Mouse (Mus musculus): ENCODE measurements around the gene Fancd2.
A peak's percentile ranks its signal among the peaks of the same experiment; 100 is the strongest.

Gene Fancd2

GRCm38 (mm10) chr6:113530932-113531839 lies at the start of gene Fancd2, which contains the start of gene Emc3:
Fancd2 (plus strand) TSS chr6:113531682.
Emc3 (minus strand) TSS chr6:113531652.
- peak; percentile 79 for DNase-seq (ENCODE audit: low spot score)

GRCm38 (mm10) chr6:113482477-113483099 lies 48.9 kb upstream of the Fancd2 start:
- no peak for DNase-seq (ENCODE audit: low spot score)

GRCm38 (mm10) chr6:113483100-113483615 lies 48.3 kb upstream of the Fancd2 start, which contains the start of gene Creld1:
Creld1 (plus strand) TSS chr6:113483297.
- peak; percentile 88 for DNase-seq (ENCODE audit: low spot score)

DNA sequence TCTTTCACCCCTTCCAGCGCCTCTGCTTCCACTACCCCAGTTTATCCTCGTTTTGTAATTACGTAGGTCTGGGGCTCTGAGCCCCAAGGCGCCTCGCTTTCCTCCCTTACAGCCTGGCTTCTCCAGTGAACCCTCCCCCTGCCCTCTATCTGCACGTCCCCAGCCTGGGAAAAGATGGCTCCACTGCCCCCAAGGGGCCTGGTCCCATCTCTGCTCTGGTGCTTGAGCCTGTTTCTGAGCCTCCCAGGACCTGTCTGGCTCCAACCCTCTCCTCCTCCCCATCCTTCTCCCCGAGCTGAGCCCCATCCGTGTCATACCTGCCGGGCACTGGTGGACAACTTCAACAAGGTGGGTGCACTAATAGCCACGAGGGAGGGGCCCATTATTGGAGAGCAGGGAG lies 47.8 kb upstream of the Fancd2 start:
- DNase-seq (ENCODE audit: low spot score): no peak

GRCm38 (mm10) chr6:113487125-113487576 lies 44.3 kb upstream of the Fancd2 start:
- no peak for DNase-seq (ENCODE audit: low spot score)

DNA sequence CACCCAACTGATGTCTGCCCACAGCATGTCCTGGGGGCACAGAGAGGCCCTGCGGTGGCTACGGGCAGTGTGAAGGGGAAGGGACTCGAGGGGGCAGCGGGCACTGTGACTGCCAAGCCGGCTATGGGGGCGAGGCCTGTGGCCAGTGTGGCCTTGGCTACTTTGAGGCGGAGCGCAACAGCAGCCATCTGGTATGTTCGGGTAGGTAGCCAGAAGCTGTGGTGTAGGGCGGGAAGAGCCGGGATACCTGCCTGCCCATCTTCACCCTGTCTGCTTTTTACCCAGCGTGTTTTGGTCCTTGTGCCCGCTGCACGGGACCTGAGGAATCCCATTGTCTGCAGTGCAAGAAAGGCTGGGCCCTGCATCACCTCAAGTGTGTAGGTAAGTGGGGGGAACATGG lies 42.1 kb upstream of the Fancd2 start:
- no peak for DNase-seq (ENCODE audit: low spot score)

DNA sequence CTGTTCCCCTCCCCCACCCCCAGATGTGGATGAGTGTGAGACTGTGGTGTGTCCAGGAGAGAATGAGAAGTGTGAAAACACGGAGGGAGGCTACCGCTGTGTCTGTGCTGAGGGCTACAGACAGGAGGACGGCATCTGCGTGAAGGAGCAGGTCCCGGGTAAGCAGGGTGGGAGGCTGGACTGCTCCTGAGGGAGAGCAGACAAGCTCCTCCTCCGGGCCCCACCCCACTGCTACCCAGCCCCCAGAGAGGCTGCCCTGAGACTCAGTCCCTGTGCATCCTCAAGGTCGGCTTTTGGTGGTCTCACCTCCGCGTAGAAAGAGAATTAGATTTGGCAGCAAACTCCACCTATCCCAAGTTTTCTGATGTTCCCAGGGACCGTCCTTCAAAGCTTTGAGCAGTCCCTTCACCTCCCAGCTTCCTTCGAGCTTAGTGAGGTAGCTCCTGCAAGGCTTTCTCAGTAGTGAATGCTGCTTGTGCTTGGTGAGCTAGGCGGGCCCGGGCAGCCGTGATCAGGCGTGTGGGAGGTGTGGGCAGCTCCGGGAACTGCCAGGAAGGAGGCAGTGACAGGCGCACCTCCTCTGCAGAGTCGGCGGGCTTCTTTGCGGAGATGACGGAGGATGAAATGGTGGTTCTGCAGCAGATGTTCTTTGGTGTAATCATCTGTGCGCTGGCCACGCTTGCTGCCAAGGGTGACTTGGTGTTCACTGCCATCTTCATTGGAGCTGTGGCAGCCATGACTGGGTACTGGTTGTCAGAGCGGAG lies 39.2 kb upstream of the Fancd2 start:
- DNase-seq (ENCODE audit: low spot score): peak; percentile 61

DNA sequence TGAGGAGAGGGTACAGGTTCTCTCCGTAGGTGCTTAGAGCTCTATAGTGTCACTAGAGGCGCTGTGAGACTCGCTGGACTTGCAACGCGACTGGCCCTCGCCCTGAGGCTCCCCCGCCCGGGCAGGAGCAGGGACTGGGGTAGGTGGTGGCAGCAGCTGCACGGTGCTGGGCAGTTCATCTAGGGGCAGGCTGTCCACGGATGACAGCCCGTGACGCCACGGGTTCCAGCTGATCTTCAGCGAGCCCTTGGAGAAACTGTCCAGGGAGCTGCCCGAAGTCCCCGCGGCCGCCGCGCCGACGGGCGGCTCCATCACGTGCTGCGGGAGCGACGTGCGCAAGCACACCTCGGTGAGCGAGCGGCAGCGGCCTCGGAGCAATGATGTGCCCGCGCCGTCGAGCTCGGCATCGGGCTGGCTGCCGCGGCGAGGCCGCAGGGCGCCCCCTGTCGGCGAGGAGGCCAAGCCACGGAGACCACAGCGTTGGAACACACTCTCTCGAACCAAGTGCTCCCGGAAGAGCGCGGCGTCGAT lies 37.2 kb upstream of the Fancd2 start:
- no peak for DNase-seq (ENCODE audit: low spot score)

GRCm38 (mm10) chr6:113495071-113495675 lies 36.3 kb upstream of the Fancd2 start:
- no peak for DNase-seq (ENCODE audit: low spot score)

- DNase-seq (ENCODE audit: low spot score): no peak
Measured at GRCm38 (mm10) chr6:113499346-113499745, 32.1 kb upstream of the Fancd2 start.

DNA sequence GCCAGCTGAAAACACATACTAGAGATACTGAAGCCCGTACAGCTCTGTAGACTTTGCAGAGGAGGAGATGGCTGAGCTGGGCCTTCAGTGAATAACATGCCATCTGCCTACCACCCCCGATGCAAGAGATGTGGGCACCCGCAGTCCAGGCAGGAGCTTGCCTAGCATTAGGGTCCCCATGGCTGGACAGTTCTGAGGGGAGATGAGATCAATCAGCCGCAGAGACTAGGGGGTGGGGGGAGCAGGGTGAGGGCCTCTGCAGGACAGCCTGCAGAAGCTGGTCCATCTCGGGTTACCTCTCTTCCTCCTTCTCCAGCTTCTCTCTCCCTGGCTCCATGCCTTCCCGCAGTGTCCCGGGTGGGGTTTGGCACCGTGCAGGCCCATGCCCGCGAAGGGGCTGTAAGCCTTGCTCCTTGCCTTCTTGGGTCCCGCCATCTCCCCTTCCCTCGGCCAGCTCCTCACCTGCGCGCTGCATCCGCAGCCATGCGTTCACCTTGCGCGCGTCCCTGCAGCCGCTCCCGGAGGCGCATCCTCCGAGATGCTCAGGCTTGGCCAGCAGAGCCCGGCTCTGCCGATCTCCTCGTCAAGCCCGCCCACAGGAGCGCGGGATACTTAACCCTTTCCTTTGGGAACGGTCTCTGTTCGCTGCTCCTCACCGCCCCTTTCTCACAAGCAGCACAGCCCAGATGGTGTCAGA lies 29.9 kb upstream of the Fancd2 start, which contains the start of gene Prrt3:
Gene Prrt3, minus strand, starts transcription at position 544 of the 697 bp plus-strand sequence.
- peak; percentile 72 for DNase-seq (ENCODE audit: low spot score)

- DNase-seq (ENCODE audit: low spot score): no peak
Measured at GRCm38 (mm10) chr6:113502801-113503200, 28.7 kb upstream of the Fancd2 start.

DNA sequence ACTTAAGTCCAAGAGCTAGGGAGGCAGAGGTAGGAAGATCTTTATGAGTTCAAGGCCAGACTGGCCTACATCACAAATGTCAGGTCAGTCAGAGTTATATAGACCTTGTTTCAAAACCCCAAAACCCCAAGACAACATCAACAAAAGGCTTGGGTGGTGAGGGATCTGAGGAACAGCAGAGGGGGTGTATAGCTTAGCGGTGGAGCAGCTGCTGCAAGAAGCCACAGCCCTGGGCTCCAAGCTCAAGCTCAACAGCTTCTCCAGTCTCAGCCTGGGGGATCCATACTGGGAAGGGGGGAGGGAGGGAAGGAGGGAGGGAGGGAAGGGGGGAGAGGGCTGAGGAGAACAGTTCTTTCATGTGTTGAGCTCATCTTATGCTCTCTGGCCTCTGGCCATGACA lies 25.8 kb upstream of the Fancd2 start:
- no peak for DNase-seq (ENCODE audit: low spot score)

DNA sequence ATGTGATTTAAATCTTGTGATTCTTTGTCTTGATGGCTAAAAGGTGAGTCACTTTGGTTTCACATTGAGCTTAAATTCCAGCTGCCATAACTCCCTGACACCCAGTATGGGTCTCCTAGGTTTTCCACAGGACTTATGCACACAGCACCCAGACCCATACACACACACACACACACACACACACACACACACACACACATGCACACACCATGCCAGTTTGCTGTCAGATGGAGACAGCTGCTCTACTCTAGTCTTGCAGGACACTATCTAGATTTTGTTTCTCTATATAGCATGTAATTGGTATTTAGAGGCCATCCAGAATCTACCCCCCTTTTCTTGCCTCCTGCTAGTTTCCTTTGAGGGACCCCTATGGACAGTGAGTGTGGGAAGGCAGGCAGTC lies 24.4 kb upstream of the Fancd2 start:
- DNase-seq (ENCODE audit: low spot score): no peak

DNA sequence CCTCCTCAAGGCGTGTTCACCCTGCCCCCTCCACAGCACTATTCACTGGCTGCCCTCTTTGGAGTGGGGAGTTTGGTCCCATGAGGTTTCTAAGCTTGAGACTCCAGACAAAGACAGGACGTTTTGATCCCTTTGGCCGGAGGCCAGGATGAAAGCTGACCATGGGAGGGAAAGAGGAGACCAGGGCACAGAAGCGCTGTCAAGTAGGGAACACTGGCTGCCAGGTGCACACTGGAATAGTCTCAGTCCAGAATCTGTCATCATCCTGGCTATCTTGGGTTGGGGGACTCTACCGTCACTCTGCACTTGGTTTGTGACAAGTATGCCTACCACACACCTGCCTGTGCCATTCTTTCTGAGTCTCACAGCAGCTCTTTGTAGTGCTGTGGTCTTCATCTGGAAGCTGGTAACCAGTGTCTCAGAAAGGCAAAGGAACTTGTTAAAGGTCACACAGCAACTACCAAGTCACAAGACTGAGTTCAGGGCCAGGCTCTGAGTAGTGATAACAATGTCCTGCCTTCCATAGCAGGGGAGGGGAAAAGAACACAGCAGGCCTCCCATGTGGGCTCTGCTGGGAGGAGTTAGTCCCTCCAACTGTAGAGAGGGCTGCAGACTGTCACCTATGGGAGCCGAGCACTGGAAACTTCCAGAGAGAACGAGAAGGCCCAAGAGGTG lies 23.1 kb upstream of the Fancd2 start:
- no peak for DNase-seq (ENCODE audit: low spot score)

DNA sequence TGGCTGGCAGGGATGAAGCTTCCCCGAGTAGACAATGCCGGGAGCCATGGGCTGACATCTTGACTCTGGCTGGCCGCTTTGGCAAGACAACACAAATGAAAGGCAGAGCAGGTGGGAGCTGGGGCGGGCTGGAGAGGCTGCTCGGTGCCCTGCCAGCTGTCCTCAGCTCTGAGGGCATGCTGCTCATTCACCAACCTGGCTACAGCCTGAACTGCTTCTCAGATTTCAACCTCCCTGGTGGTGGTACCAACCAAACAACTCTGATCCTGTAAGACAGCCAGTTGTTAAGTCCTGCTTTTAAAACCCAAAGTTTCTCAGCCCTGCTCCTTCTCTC lies 22.6 kb upstream of the Fancd2 start:
- no peak for DNase-seq (ENCODE audit: low spot score)

- no peak for DNase-seq (ENCODE audit: low spot score)
Measured at GRCm38 (mm10) chr6:113513944-113514343, 17.5 kb upstream of the Fancd2 start.

DNA sequence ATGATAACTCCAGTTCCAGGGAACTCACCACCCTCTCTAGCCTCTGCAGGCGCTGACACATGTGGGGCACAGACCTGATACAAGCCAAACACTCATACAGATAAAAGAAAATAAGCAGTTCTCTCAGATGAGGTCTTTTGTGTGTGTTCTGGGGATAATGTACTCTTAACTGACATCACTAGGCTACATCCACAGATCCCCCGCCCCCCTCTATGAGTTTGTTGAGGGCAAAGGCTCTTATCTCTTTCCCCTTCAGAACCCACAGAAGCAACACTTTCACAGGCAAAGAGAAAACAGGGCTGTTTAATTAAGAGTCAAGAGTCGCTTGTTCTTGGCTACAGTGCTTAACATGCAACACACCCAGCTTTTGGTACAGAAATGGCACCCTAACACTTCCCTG lies 16.9 kb upstream of the Fancd2 start:
- DNase-seq (ENCODE audit: low spot score): no peak

DNA sequence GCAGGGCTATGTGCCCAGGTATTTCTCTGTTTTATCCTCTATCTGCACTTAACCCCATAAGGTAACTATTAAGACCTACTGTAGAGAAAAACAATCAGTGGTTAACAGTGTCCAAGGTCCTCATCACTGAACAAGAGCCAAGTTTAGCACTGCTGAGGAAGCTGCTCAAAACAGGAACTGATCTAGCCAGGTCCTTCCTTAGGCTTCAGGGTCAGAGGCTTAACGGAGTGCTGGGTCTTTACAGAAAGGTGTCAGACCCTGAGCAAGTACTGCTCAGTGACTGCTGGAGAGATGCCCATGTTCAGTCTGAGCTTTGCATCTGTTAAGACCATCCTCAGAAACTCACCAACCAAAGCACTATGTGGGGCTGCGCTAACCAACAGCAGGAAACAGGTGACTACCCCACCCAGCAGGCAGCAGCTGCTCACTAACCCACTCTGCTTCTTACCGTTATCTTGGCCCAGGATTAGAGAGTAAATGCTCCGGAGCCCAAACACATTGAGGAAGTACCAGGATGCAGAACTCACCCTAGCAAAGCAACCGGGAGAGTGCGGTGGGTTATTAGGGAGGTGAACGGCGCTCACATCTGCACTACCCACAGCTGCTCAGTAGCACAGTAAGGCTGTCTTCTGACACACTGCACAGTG lies 13.9 kb upstream of the Fancd2 start:
- DNase-seq (ENCODE audit: low spot score): no peak

DNA sequence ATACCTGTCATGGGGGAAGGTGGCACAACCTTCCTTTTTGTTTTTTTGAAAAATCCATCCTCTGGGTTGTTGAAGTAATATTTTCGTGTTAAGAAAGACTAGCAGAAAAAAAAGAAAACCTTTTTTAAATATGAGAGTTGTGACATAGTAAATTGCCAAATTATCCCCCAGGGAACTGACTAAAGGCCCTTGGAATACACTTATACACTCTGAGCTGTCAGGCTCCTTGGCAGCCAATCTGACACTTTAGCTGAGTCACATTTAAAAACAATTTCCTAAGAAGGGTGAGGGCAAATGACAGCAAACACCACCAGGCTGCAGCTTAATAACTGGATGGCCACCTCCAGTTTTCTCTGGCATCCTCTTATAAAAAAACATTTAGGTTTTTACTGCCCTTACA lies 9.2 kb upstream of the Fancd2 start:
- DNase-seq (ENCODE audit: low spot score): no peak
